Mouse (Mus musculus) liver, postnatal 0 days (tissue): ENCODE measurements around the gene Nrxn1. TPM values are rescaled to one million over a fixed set of nuclear protein-coding genes. Genes with fewer than 3 reads are reported as not detected.

ENCODE experiments used
- ATAC-seq: fragments of 200-750 bp; cut with Nextera tagmentation; 2 replicates; pipeline ENCODE4 v1.8.0; 2017; ENCODE audit warnings: mild to moderate bottlenecking, moderate library complexity
- DNase-seq: peaks from one replicate; pipeline ENCODE4 v3.0.0-alpha.2; 2016
- H3K27ac ChIP-seq: fragments of 300-500 bp; sonication (generic); 2 replicates; pipeline ENCODE4 v1.5.1; 2014; ENCODE audit warnings: antibody characterized with exemption, moderate library complexity, mild to moderate bottlenecking, low read depth
- H3K27me3 ChIP-seq: fragments of 300-500 bp; sonication (generic); 2 replicates; pipeline ENCODE4 v1.6.1; 2014; ENCODE audit warnings: low read length, control low read depth, mixed read lengths; ENCODE audit not compliant: insufficient read depth
- H3K36me3 ChIP-seq: fragments of 300-500 bp; sonication (generic); replicated peaks from 2 replicates; pipeline ENCODE4 v1.6.1; 2014; ENCODE audit warnings: mild to moderate bottlenecking, control low read depth, low read length, moderate library complexity, mixed read lengths; ENCODE audit not compliant: insufficient read depth
- H3K4me1 ChIP-seq: fragments of 300-500 bp; sonication (generic); 2 replicates; pipeline ENCODE4 v1.6.1; 2014; ENCODE audit warnings: antibody characterized with exemption, mild to moderate bottlenecking, control low read depth; ENCODE audit not compliant: insufficient read depth
- H3K4me2 ChIP-seq: fragments of 300-500 bp; sonication (generic); 2 replicates; pipeline ENCODE4 v1.6.1; 2014; ENCODE audit warnings: low read depth, mild to moderate bottlenecking, low read length, moderate library complexity, mixed read lengths
- H3K4me3 ChIP-seq: fragments of 300-500 bp; sonication (generic); 2 replicates; pipeline ENCODE4 v1.5.1; 2014; ENCODE audit warnings: low read depth, low read length
- H3K9ac ChIP-seq: fragments of 300-500 bp; sonication (generic); replicated peaks from 2 replicates; pipeline ENCODE4 v1.6.1; 2014; ENCODE audit warnings: mild to moderate bottlenecking, moderate library complexity
- H3K9me3 ChIP-seq: fragments of 300-500 bp; sonication (generic); 2 replicates; pipeline ENCODE4 v1.6.1; 2016; ENCODE audit warnings: mild to moderate bottlenecking, control low read depth, low read length, mixed read lengths
- CTCF ChIP-seq: sonication (generic); IDR thresholded peaks from 2 replicates; pipeline ENCODE4 v1.5.1; 2016; ENCODE audit warnings: antibody characterized with exemption, low read depth
- EP300 ChIP-seq: IDR thresholded peaks from 2 replicates; pipeline ENCODE4 v1.6.1; 2016; ENCODE audit warnings: antibody characterized with exemption, low read depth, mild to moderate bottlenecking
- WGBS: fragments of 180-500 bp; shearing (Covaris S2); extraction: QIAGEN DNeasy Blood & Tissue Kit; methylation state at CpG from one replicate; pipeline ENCODE4 v1.1.7; 2014; ENCODE audit not compliant: insufficient replicate concordance; 5-methylcytosine and 5-hydroxymethylcytosine counted together
- polyA plus RNA-seq: library from polyadenylated mRNA; unstranded; fragments of >200 nt; fragmentation: Nextera tagmentation; extraction: Ambion mirVana; gene quantifications from 2 replicates; pipeline ENCODE4 v1.2.1, GENCODE M21; 2015

The Nrxn1 gene
- polyA plus RNA-seq, 1 experiment from 2014 or later = 0.41 TPM

DNA sequence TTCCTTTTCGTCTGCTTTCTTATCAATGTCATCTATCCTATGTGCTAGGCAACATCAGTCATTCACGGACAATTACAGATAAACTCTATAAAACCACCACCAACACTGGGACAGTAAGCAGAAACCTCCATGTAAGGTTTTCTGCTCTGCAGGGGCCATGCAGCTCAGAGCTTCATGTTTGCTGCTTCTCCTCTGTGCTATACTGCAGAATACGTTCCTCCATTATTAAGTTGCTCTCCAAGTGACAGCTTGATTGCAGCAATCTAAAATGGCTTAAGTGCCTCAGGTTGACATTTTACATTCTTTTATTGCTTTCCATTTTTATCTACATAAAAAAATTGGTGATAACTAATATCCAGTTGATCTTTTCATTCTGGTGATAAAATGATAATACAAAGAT, 477.9 kb downstream of the Nrxn1 start:
- Histone ChIP-seq H3K4me2 (no peak overlapping the region), H3K9me3 (no peaks in the 10 kb centered on the region), H3K27me3 (no peaks in the 10 kb centered on the region), H3K4me3 (no peak overlapping the region), H3K27ac (no peak overlapping the region), H3K36me3 (no peaks in the 10 kb centered on the region), H3K9ac (no peak overlapping the region), H3K4me1 (no peaks in the 10 kb centered on the region)
- 61% methylated on average over 3 of the region's 3 CpGs for WGBS
- no peak for ATAC-seq
- no peak for DNase-seq
- TF ChIP-seq CTCF (no peak), EP300 (no peak)

GRCm38 (mm10) chr17:90607427-90607806, 485.5 kb downstream of the Nrxn1 start:
- Histone ChIP-seq H3K9me3 (no peaks in the 10 kb centered on the region), H3K27ac (no peak overlapping the region), H3K4me2 (no peak overlapping the region), H3K4me3 (no peak overlapping the region), H3K27me3 (no peaks in the 10 kb centered on the region), H3K4me1 (no peaks in the 10 kb centered on the region), H3K36me3 (no peaks in the 10 kb centered on the region), H3K9ac (no peak overlapping the region)
- ATAC-seq (no peak), DNase-seq (no peak)
- TF ChIP-seq CTCF (no peak), EP300 (no peak)

DNA sequence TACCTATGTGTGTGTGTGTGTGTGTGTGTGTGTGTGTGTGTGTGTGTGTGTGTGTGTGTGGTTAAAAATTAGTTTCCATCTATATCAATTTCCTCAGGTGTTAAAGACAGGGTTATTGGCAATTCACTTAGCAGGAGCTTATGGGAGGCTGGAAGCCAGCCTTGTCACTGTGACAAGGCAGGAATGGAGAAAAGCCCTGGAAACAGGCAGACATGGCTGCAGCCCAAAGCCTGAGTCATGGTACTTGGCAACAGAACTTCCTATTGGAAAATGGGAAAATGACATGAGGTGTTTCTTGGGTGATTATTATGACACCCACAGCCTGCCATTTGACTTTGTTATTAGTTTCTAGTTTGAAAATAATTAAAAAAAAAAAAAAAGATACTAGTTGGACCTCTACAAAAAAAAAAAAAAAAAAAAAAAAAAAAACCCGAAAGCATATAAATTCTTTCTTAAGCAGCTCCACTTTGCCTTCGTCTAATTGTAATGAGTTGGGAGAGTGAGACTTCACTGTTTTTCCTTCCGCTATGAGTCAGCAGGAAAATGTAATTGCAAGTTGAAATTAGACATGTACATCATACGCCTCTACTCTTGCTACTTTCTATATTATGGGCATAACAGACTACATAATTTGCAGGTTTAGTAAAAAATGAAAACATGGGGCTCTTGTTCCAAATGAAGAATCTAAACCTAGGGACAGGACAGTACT, 486.0 kb downstream of the Nrxn1 start:
- DNase-seq (no peak), ATAC-seq (no peak)
- WGBS = 82% methylated on average over 4 of the region's 4 CpGs
- Histone ChIP-seq H3K9me3 (no peaks in the 10 kb centered on the region), H3K9ac (no peak overlapping the region), H3K4me2 (no peak overlapping the region), H3K4me1 (no peaks in the 10 kb centered on the region), H3K4me3 (no peak overlapping the region), H3K27me3 (no peaks in the 10 kb centered on the region), H3K36me3 (no peaks in the 10 kb centered on the region), H3K27ac (no peak overlapping the region)
- no peak for TF ChIP-seq CTCF
- TF ChIP-seq EP300 = no peak

GRCm38 (mm10) chr17:90599570-90600524, 493.0 kb downstream of the Nrxn1 start:
- no peak for ATAC-seq

DNA sequence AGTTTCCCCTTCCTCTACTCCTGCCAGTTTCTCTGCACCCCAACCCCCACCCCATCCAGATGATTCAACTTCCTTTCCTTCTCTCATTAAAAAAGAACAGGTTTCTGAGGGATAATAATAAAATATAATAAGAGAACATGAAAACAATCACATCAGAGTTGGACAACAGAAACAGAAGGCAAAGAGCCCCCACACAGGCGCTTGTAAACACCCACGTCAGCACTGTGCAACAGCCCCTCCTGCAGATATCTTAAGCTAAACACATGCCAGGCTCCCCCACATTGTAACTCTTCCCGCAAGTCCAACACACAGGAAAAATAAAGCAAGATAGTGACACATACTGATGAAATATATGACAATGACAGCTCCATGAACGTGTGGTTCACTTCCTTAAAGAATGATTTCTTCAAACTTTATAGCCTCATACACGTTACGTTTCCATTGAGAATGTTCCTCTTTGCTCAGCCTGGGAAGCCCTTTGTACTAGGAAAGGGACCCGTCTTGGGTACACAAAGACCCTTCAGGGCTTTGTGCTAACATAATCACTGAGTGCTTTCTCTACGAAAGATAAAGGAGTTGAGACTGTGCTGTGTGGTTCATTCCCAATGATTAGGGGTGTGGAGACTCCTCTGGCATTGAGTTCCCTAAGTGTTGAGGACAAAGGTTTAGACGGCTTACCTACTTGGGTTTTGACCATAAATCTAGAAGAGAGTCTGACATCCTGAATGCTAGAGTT, 497.9 kb downstream of the Nrxn1 start:
- Histone ChIP-seq H3K27ac (no peak overlapping the region), H3K36me3 (no peaks in the 10 kb centered on the region), H3K4me2 (no peak overlapping the region), H3K9me3 (no peaks in the 10 kb centered on the region), H3K9ac (no peak overlapping the region), H3K4me3 (no peak overlapping the region), H3K4me1 (no peaks in the 10 kb centered on the region), H3K27me3 (no peaks in the 10 kb centered on the region)
- DNase-seq (no peak), ATAC-seq (no peak)
- no peak for TF ChIP-seq CTCF
- no peak for TF ChIP-seq EP300
- WGBS = 59% methylated on average over 9 of the region's 9 CpGs

More at GRCm38 (mm10) chr17:90599570-90600524, 493.0 kb downstream of the Nrxn1 start:
- no peaks in the 10 kb centered on the region for H3K36me3 ChIP-seq
- WGBS = 75% methylated on average over 9 of the region's 9 CpGs
- DNase-seq = no peak
- no peak overlapping the region for H3K4me3 ChIP-seq
- no peaks in the 10 kb centered on the region for H3K27me3 ChIP-seq
- no peak overlapping the region for H3K9ac ChIP-seq
- TF ChIP-seq EP300 = no peak
- no peak for TF ChIP-seq CTCF
- no peaks in the 10 kb centered on the region for H3K4me1 ChIP-seq
- no peaks in the 10 kb centered on the region for H3K9me3 ChIP-seq
- H3K4me2 ChIP-seq = no peak overlapping the region
- no peak overlapping the region for H3K27ac ChIP-seq

- Histone ChIP-seq H3K27ac (no peak overlapping the region), H3K4me1 (no peaks in the 10 kb centered on the region), H3K9ac (no peak overlapping the region), H3K27me3 (no peaks in the 10 kb centered on the region), H3K36me3 (no peaks in the 10 kb centered on the region), H3K9me3 (no peaks in the 10 kb centered on the region), H3K4me3 (no peak overlapping the region), H3K4me2 (no peak overlapping the region)
- TF ChIP-seq CTCF = no peak
- no peak for TF ChIP-seq EP300
- DNase-seq (no peak), ATAC-seq (no peak)
Observed at GRCm38 (mm10) chr17:90586891-90587290, 506.0 kb downstream of the Nrxn1 start.
